9 mouse cellular contexts compared by ENCODE assay signal in genomic region chr2:74655420-74655781, GRCm38 (mm10). TPM values are rescaled to one million over a fixed set of nuclear protein-coding genes. Genes with fewer than 3 reads are reported as not detected.
DNase-seq lines count a peak whose midpoint lies in the region; ATAC-seq and TF ChIP-seq lines count a peak whose summit lies in the region.
"Had no signal": no experiment of that assay in that cellular context is flagged by ENCODE, and none has a peak within 500 bp of the region (broad histone marks: within the 10 kb centered on the region; RNA-seq: fewer than 3 reads in every experiment).

No protein-coding gene starts in this region.

- under 1% methylated on average over 34 of the region's 47 CpGs for WGBS in forebrain, embryonic 16.5 days
- WGBS in midbrain, embryonic 10.5 days, result 0% methylated on average over 20 of the region's 47 CpGs

- peaks cover 53% of the 10 kb centered on the region for H3K27me3 ChIP-seq in forebrain, embryonic 16.5 days (replicated peaks; ENCODE audit: control insufficient read depth, insufficient read depth, low read length)
- H3K27me3 ChIP-seq in midbrain, embryonic 10.5 days (ENCODE audit: low read depth, poor library complexity, severe bottlenecking), result peaks cover 100% of the 10 kb centered on the region

- in situ Hi-C loops in ES-E14 (cut with MboI; ENCODE audit: low sequenced_read_pairs in 2 of 2, unreplicated experiment in 2 of 2), result loop anchor here (25.0 kb wide), 2 partner anchors 593 to 1093 kb away; no protein-coding TSS in a partner anchor

- no peaks in the 10 kb centered on the region for H3K4me1 ChIP-seq in ES-E14 (ENCODE audit: control insufficient read depth in 2 of 2, insufficient read depth in 2 of 2, low read length in 2 of 2, poor library complexity in 1 of 2)
- H3K4me1 ChIP-seq in forebrain, embryonic 16.5 days (replicated peaks; ENCODE audit: control insufficient read depth, insufficient read depth, low read length), result peaks cover 7% of the 10 kb centered on the region
- H3K4me1 ChIP-seq in midbrain, embryonic 10.5 days, result peaks cover 20% of the 10 kb centered on the region

- H3K27ac ChIP-seq in ES-E14 (ENCODE audit: insufficient read depth, low read depth, low read length, poor library complexity, severe bottlenecking), result no peak overlapping the region
- H3K27ac ChIP-seq in forebrain, embryonic 16.5 days (ENCODE audit: low read length), result no peak overlapping the region
- H3K27ac ChIP-seq in midbrain, embryonic 10.5 days (replicated peaks), result no peak overlapping the region

- no peak overlapping the region for H3K9ac ChIP-seq in ES-E14 (ENCODE audit: insufficient read depth, low read depth, low read length, poor library complexity, severe bottlenecking)
- no peak overlapping the region for H3K9ac ChIP-seq in forebrain, embryonic 16.5 days (replicated peaks; ENCODE audit: low read depth, low read length)

- ATAC-seq in forebrain, embryonic 16.5 days, result no peak; the same call in 1 of the 2 replicates
- ATAC-seq in megakaryocyte-erythroid progenitor cell, adult 5-6 weeks (replicated peaks; ENCODE audit: low FRiP score, low TSS enrichment, poor library complexity, severe bottlenecking), result no peak

- H3K4me3 ChIP-seq in ES-E14 (ENCODE audit: insufficient read depth in 1 of 2, low read depth in 1 of 2, low read length in 2 of 2, poor library complexity in 1 of 2, severe bottlenecking in 1 of 2), result peak overlapping the region; percentile 25 to 67; a peak in 2 of 4 replicates
- H3K4me3 ChIP-seq in forebrain, embryonic 16.5 days (replicated peaks; ENCODE audit: low read length), result peak overlapping the region; percentile 24
- H3K4me3 ChIP-seq in midbrain, embryonic 10.5 days, result peak overlapping the region; percentile 44
- H3K4me3 ChIP-seq: erythroblast, embryonic 14.5 days had no signal

- H3K4me2 ChIP-seq in forebrain, embryonic 16.5 days (ENCODE audit: low read length), result peak overlapping the region; percentile 39

- H3K9me3 ChIP-seq in ES-E14 (ENCODE audit: control insufficient read depth, insufficient read depth, low read depth, low read length), result no peaks in the 10 kb centered on the region
- H3K9me3 ChIP-seq in forebrain, embryonic 16.5 days (ENCODE audit: control insufficient read depth, low read length), result no peaks in the 10 kb centered on the region
- no peaks in the 10 kb centered on the region for H3K9me3 ChIP-seq in midbrain, embryonic 10.5 days (replicated peaks)

- peak; percentile 34 for DNase-seq in gastrocnemius, adult 18-20 months (ENCODE audit: low spot score)
- no peak for DNase-seq in gastrocnemius, postnatal 25 days
- no peak for DNase-seq in ES-E14 (ENCODE audit: low read depth, low spot score)
- peak; percentile 62 for DNase-seq in kidney, postnatal 14 days
- DNase-seq in midbrain, embryonic 10.5 days (ENCODE audit: low spot score), result peak; percentile 60
- DNase-seq in cerebellum, adult 9-10 months, result no peak

- H3K36me3 ChIP-seq in ES-E14 (ENCODE audit: control insufficient read depth, insufficient read depth, low read length, poor library complexity, severe bottlenecking), result no peaks in the 10 kb centered on the region
- no peaks in the 10 kb centered on the region for H3K36me3 ChIP-seq in forebrain, embryonic 16.5 days (ENCODE audit: control insufficient read depth, insufficient read depth)
- no peaks in the 10 kb centered on the region for H3K36me3 ChIP-seq in midbrain, embryonic 10.5 days

TF ChIP-seq in ES-E14, 5 proteins besides CTCF, POLR2A, EP300 and RAD21:
- no peak for TF ChIP-seq ZC3H11A (IDR thresholded peaks at IDR 0.05; ENCODE audit: borderline replicate concordance, low read depth, low read length)
- no peak for TF ChIP-seq ZNF384 (IDR thresholded peaks at IDR 0.05; ENCODE audit: low read depth, low read length)
- no peak for TF ChIP-seq HCFC1 (IDR thresholded peaks at IDR 0.05; ENCODE audit: borderline replicate concordance, insufficient read depth, low read length)

RNA-seq across cellular contexts. Expression of gene Evx2, which starts 4.0 kb away (rescaled TPM):
- not detected for total RNA-seq in gastrocnemius, adult 18-20 months (2021)
- total RNA-seq in gastrocnemius, postnatal 25 days (2021), result under 1 TPM in 1 of 2 experiments, not detected in 1; 0.08 TPM
- total RNA-seq in ES-E14 (2012; rRNA removed), result not detected in 2 replicates
- polyA plus RNA-seq in forebrain, embryonic 16.5 days (2015; fragmentation: Nextera tagmentation; extraction: Ambion mirVana), result 0.07 TPM in 1 of 2 replicates, not detected in the other
- 0.17 and 0.50 TPM in 2 replicates for polyA plus RNA-seq in midbrain, embryonic 10.5 days (2016; fragmentation: Nextera tagmentation; extraction: Ambion mirVana)
- not detected in 2 replicates for total RNA-seq in megakaryocyte-erythroid progenitor cell, adult 5-6 weeks (2014; fragmentation: Nextera tagmentation)
- not detected in 2 replicates for total RNA-seq in megakaryocyte-erythroid progenitor cell, adult 5-6 weeks (2017)
- polyA plus RNA-seq: erythroblast, embryonic 14.5 days had no signal

RNA-seq across cellular contexts. Expression of gene Hoxd13, which starts 12.7 kb away (rescaled TPM):
- total RNA-seq in gastrocnemius, adult 18-20 months (2021), result not detected
- not detected for total RNA-seq in gastrocnemius, postnatal 25 days (2021)
- 0.26 and 0.98 TPM in 2 replicates for total RNA-seq in ES-E14 (2012; rRNA removed)
- polyA plus RNA-seq in forebrain, embryonic 16.5 days (2015; fragmentation: Nextera tagmentation; extraction: Ambion mirVana), result 0.10 TPM in 1 of 2 replicates, not detected in the other
- 0.05 TPM in 1 of 2 replicates, not detected in the other for polyA plus RNA-seq in midbrain, embryonic 10.5 days (2016; fragmentation: Nextera tagmentation; extraction: Ambion mirVana)
- not detected in 2 replicates for total RNA-seq in megakaryocyte-erythroid progenitor cell, adult 5-6 weeks (2014; fragmentation: Nextera tagmentation)
- total RNA-seq in megakaryocyte-erythroid progenitor cell, adult 5-6 weeks (2017), result not detected in 2 replicates
- polyA plus RNA-seq: erythroblast, embryonic 14.5 days had no signal

RNA-seq across cellular contexts. Expression of gene Hoxd12, which starts 19.4 kb away (rescaled TPM):
- total RNA-seq in gastrocnemius, adult 18-20 months (2021), result not detected
- not detected for total RNA-seq in gastrocnemius, postnatal 25 days (2021)
- not detected in 2 replicates for total RNA-seq in ES-E14 (2012; rRNA removed)
- not detected in 2 replicates for polyA plus RNA-seq in forebrain, embryonic 16.5 days (2015; fragmentation: Nextera tagmentation; extraction: Ambion mirVana)
- polyA plus RNA-seq in midbrain, embryonic 10.5 days (2016; fragmentation: Nextera tagmentation; extraction: Ambion mirVana), result not detected in 2 replicates
- total RNA-seq in megakaryocyte-erythroid progenitor cell, adult 5-6 weeks (2014; fragmentation: Nextera tagmentation), result not detected in 2 replicates
- total RNA-seq in megakaryocyte-erythroid progenitor cell, adult 5-6 weeks (2017), result not detected in 2 replicates
- polyA plus RNA-seq: erythroblast, embryonic 14.5 days had no signal

RNA-seq across cellular contexts. Expression of gene Hoxd11, which starts 24.0 kb away (rescaled TPM):
- total RNA-seq in gastrocnemius, adult 18-20 months (2021), result not detected
- under 1 TPM in 1 of 2 experiments, not detected in 1; 0.26 TPM for total RNA-seq in gastrocnemius, postnatal 25 days (2021)
- total RNA-seq in ES-E14 (2012; rRNA removed), result 0.11 and 0.18 TPM in 2 replicates
- polyA plus RNA-seq in forebrain, embryonic 16.5 days (2015; fragmentation: Nextera tagmentation; extraction: Ambion mirVana), result not detected in 2 replicates
- polyA plus RNA-seq in midbrain, embryonic 10.5 days (2016; fragmentation: Nextera tagmentation; extraction: Ambion mirVana), result not detected in 2 replicates
- not detected in 2 replicates for total RNA-seq in megakaryocyte-erythroid progenitor cell, adult 5-6 weeks (2014; fragmentation: Nextera tagmentation)
- total RNA-seq in megakaryocyte-erythroid progenitor cell, adult 5-6 weeks (2017), result not detected in 2 replicates
- polyA plus RNA-seq: erythroblast, embryonic 14.5 days had no signal

RNA-seq across cellular contexts. Expression of gene Hoxd10, which starts 36.3 kb away (rescaled TPM):
- 1 to 10 TPM; 5.0 to 6.1 TPM for total RNA-seq in gastrocnemius, adult 18-20 months (2021)
- total RNA-seq in gastrocnemius, postnatal 25 days (2021), result 1 to 10 TPM; 1.5 to 4.5 TPM
- 0.40 TPM in 1 of 2 replicates, not detected in the other for total RNA-seq in ES-E14 (2012; rRNA removed)
- polyA plus RNA-seq in forebrain, embryonic 16.5 days (2015; fragmentation: Nextera tagmentation; extraction: Ambion mirVana), result not detected in 2 replicates
- not detected in 2 replicates for polyA plus RNA-seq in midbrain, embryonic 10.5 days (2016; fragmentation: Nextera tagmentation; extraction: Ambion mirVana)
- not detected in 2 replicates for total RNA-seq in megakaryocyte-erythroid progenitor cell, adult 5-6 weeks (2014; fragmentation: Nextera tagmentation)
- 0.65 TPM in 1 of 2 replicates, not detected in the other for total RNA-seq in megakaryocyte-erythroid progenitor cell, adult 5-6 weeks (2017)
- polyA plus RNA-seq: erythroblast, embryonic 14.5 days had no signal

Comparison
In these comparisons a context has a peak if more than half of its experiments do, and no peak if none do; other contexts are left out.
1. DNase-seq: peak in gastrocnemius, adult 18-20 months (single experiment), kidney, postnatal 14 days (single experiment) and midbrain, embryonic 10.5 days (single experiment); none in gastrocnemius, postnatal 25 days (single experiment), ES-E14 (single experiment) and cerebellum, adult 9-10 months (single experiment).
2. Peak in every context shown above with its lines, with median percentiles within 50 percentile points of each other: H3K4me3 ChIP-seq.